Mouse (Mus musculus) midbrain, embryonic 12.5 days (tissue): ENCODE measurements around the gene Rgs6. TPM values are rescaled to one million over a fixed set of nuclear protein-coding genes. Genes with fewer than 3 reads are reported as not detected.

Source experiments
- ATAC-seq: fragments of 200-750 bp; cut with Nextera tagmentation; 2 replicates; pipeline ENCODE4 v1.8.0; 2017; ENCODE audit warnings: low read depth, moderate TSS enrichment, moderate library complexity; ENCODE audit not compliant: low FRiP score
- H3K27ac ChIP-seq: fragments of 300-500 bp; sonication (generic); replicated peaks from 2 replicates; pipeline ENCODE4 v1.5.1; 2016; ENCODE audit warnings: mild to moderate bottlenecking
- H3K27me3 ChIP-seq: fragments of 300-500 bp; sonication (generic); 2 replicates; pipeline ENCODE4 v1.6.1; 2016; ENCODE audit warnings: mild to moderate bottlenecking
- H3K36me3 ChIP-seq: fragments of 300-500 bp; sonication (generic); 2 replicates; pipeline ENCODE4 v1.6.1; 2016
- H3K4me1 ChIP-seq: fragments of 300-500 bp; sonication (generic); 2 replicates; pipeline ENCODE4 v1.6.1; 2016
- H3K4me2 ChIP-seq: fragments of 300-500 bp; sonication (generic); replicated peaks from 2 replicates; pipeline ENCODE4 v1.6.1; 2016; ENCODE audit warnings: mild to moderate bottlenecking, moderate library complexity
- H3K4me3 ChIP-seq: fragments of 300-500 bp; sonication (generic); 2 replicates; pipeline ENCODE4 v1.5.1; 2016; ENCODE audit warnings: mild to moderate bottlenecking
- H3K9ac ChIP-seq: fragments of 300-500 bp; sonication (generic); replicated peaks from 2 replicates; pipeline ENCODE4 v1.6.1; 2016; ENCODE audit warnings: mild to moderate bottlenecking, moderate library complexity
- H3K9me3 ChIP-seq: fragments of 300-500 bp; sonication (generic); 2 replicates; pipeline ENCODE4 v1.6.1; 2016; ENCODE audit warnings: mild to moderate bottlenecking
- WGBS: fragments of 180-500 bp; shearing (Covaris S2); methylation state at CpG from one replicate; pipeline ENCODE4 v1.1.7; 2016; 5-methylcytosine and 5-hydroxymethylcytosine counted together
- polyA plus RNA-seq: library from polyadenylated mRNA; unstranded; fragments of >200 nt; fragmentation: Nextera tagmentation; extraction: Ambion mirVana; gene quantifications from 2 replicates; pipeline ENCODE4 v1.2.1, GENCODE M21; 2016

The Rgs6 gene
- polyA plus RNA-seq, 1 experiment from 2014 or later, result 3.6 TPM

GRCm38 (mm10) chr12:83087555-83087954 lies 499.5 kb downstream of the Rgs6 start:
- WGBS, result 84% methylated on average over 7 of the region's 7 CpGs
- Histone ChIP-seq H3K4me1 (no peaks in the 10 kb centered on the region), H3K27me3 (no peaks in the 10 kb centered on the region), H3K4me3 (no peak overlapping the region), H3K9me3 (no peaks in the 10 kb centered on the region), H3K4me2 (no peak overlapping the region), H3K36me3 (no peaks in the 10 kb centered on the region), H3K9ac (no peak overlapping the region), H3K27ac (no peak overlapping the region)
- no peak for ATAC-seq

GRCm38 (mm10) chr12:83092001-83092400 lies 503.9 kb downstream of the Rgs6 start:
- no peaks in the 10 kb centered on the region for H3K36me3 ChIP-seq
- no peak for ATAC-seq
- WGBS, result 90% methylated on average over 7 of the region's 7 CpGs
- no peak overlapping the region for H3K9ac ChIP-seq
- no peak overlapping the region for H3K4me2 ChIP-seq
- H3K27me3 ChIP-seq, result no peaks in the 10 kb centered on the region
- H3K9me3 ChIP-seq, result no peaks in the 10 kb centered on the region
- H3K4me1 ChIP-seq, result no peaks in the 10 kb centered on the region
- no peak overlapping the region for H3K4me3 ChIP-seq
- H3K27ac ChIP-seq, result no peak overlapping the region

GRCm38 (mm10) chr12:83097787-83098186 lies 509.7 kb downstream of the Rgs6 start:
- no peak overlapping the region for H3K27ac ChIP-seq
- H3K9me3 ChIP-seq, result no peaks in the 10 kb centered on the region; the same call in 1 of the 2 replicates
- peaks cover 5% of the 10 kb centered on the region; the same call in 1 of the 2 replicates for H3K4me1 ChIP-seq
- no peaks in the 10 kb centered on the region for H3K27me3 ChIP-seq
- no peak overlapping the region for H3K4me3 ChIP-seq
- 80% methylated on average over 1 of the region's 1 CpGs for WGBS
- H3K9ac ChIP-seq, result no peak overlapping the region
- no peak overlapping the region for H3K4me2 ChIP-seq
- no peaks in the 10 kb centered on the region for H3K36me3 ChIP-seq
- no peak for ATAC-seq

DNA sequence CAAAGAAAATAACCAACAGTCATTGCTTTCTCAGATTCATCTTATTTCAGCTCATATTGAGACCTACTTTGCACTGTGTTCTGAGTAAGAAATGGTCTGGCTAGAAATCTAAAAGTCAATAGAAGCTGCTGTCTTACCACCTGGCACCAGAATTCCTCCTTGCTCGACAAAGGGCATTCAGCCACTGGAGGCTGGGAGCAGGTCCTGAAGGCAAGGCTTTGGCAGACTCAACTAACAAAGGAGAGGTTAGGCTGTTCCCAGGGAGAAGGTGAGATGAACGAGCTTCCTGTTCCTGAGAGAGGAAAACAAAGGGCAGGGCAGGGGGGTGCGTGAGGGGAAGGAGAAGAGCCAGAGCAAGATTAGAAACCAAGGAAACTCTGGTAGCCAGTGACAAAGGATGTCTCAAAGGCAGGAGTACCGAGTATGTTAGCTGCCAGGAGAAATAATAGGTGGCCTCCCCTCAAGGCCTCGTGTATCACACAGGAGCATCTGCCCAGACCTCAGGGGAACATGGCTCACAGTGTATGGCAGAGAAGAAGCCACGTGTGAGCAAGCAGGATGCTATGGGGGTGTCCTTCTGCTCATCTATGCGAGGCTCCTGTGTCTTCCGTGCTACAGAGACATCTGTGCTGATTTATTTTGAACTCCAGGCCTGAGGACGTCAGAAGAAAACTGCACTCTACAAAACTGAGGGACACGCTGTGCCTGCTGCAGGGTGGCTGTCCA lies 510.7 kb downstream of the Rgs6 start:
- Histone ChIP-seq H3K9ac (no peak overlapping the region), H3K27me3 (no peaks in the 10 kb centered on the region), H3K27ac (no peak overlapping the region), H3K4me3 (no peak overlapping the region), H3K4me2 (no peak overlapping the region), H3K9me3 (no peaks in the 10 kb centered on the region; the same call in 1 of the 2 replicates), H3K36me3 (no peaks in the 10 kb centered on the region), H3K4me1 (peaks cover 5% of the 10 kb centered on the region; the same call in 1 of the 2 replicates)
- no peak for ATAC-seq
- WGBS, result 54% methylated on average over 10 of the region's 10 CpGs

- H3K4me1 ChIP-seq, result peaks cover 5% of the 10 kb centered on the region; the same call in 1 of the 2 replicates
- H3K27me3 ChIP-seq, result no peaks in the 10 kb centered on the region
- H3K36me3 ChIP-seq, result no peaks in the 10 kb centered on the region
- 89% methylated on average over 2 of the region's 2 CpGs for WGBS
- no peaks in the 10 kb centered on the region; the same call in 1 of the 2 replicates for H3K9me3 ChIP-seq
- no peak overlapping the region for H3K9ac ChIP-seq
- H3K4me2 ChIP-seq, result no peak overlapping the region
- H3K4me3 ChIP-seq, result no peak overlapping the region
- no peak overlapping the region for H3K27ac ChIP-seq
- ATAC-seq, result no peak
Observed at GRCm38 (mm10) chr12:83099920-83100319, 511.8 kb downstream of the Rgs6 start.

GRCm38 (mm10) chr12:83100413-83100812 lies 512.3 kb downstream of the Rgs6 start:
- no peaks in the 10 kb centered on the region; the same call in 1 of the 2 replicates for H3K9me3 ChIP-seq
- no peaks in the 10 kb centered on the region for H3K36me3 ChIP-seq
- 63% methylated on average over 9 of the region's 9 CpGs for WGBS
- no peak overlapping the region for H3K27ac ChIP-seq
- no peak overlapping the region for H3K4me3 ChIP-seq
- no peak overlapping the region for H3K9ac ChIP-seq
- ATAC-seq, result no peak
- peaks cover 5% of the 10 kb centered on the region; the same call in 1 of the 2 replicates for H3K4me1 ChIP-seq
- no peaks in the 10 kb centered on the region for H3K27me3 ChIP-seq
- no peak overlapping the region for H3K4me2 ChIP-seq

DNA sequence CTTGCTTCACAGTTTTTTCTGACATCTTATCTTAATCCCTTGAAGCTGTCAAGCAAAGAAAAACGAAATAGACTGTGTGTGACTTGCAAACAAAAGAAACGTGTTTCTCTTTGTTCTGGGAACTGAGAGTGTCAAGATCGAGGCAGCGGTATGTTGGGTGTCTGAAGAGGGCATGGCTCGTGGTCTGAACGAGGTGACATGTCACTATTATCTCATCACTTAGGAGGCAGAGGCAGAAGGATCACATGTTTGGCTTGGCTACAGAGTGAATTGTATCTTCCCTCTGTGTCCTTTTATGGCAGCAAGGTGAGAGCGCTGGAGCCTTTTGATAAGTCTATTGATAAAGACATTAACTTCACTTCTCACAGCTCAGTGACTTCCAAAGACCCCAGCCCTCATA lies 512.8 kb downstream of the Rgs6 start:
- Histone ChIP-seq H3K36me3 (no peaks in the 10 kb centered on the region), H3K27me3 (no peaks in the 10 kb centered on the region), H3K4me2 (no peak overlapping the region), H3K9ac (no peak overlapping the region), H3K4me3 (no peak overlapping the region), H3K27ac (no peak overlapping the region), H3K9me3 (no peaks in the 10 kb centered on the region; the same call in 1 of the 2 replicates), H3K4me1 (peaks cover 5% of the 10 kb centered on the region; the same call in 1 of the 2 replicates)
- no peak for ATAC-seq
- 45% methylated on average over 7 of the region's 7 CpGs for WGBS

DNA sequence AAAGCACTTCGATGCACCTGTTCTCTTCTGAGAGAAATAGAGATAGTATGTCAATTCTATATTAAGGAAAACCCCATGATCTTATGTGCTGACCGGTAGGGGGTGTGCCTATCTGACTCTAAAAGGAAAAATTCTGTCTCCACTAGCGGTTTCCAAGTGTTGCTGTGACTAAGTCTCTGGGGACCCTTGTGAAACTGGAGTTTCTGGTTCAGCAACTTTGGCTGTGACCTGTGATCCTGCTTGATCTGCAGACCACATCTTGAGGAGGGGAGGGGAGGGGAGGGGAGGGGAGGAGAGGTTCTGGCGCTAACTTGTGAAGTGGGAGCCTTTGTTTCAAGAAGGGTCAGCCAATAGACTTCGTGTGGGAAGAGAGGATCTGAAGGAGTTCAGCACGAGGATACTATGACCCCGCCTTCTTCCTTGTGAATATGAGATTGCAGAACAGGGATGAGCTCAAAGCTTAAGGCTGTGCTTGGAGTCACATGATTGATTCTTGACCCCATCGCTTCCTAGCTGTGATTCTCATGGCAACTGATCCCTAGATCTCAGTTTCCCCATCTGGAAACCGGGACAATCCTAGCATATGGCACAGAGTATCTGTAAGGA lies 517.5 kb downstream of the Rgs6 start:
- Histone ChIP-seq H3K4me1 (0 out of 2 replicates have a peak, but pooled peaks cover 4% of the 10 kb centered on the region), H3K4me2 (no peak overlapping the region), H3K9ac (no peak overlapping the region), H3K4me3 (no peak overlapping the region), H3K27me3 (no peaks in the 10 kb centered on the region), H3K27ac (no peak overlapping the region), H3K36me3 (no peaks in the 10 kb centered on the region), H3K9me3 (no peaks in the 10 kb centered on the region)
- no peak for ATAC-seq
- WGBS, result 62% methylated on average over 9 of the region's 9 CpGs

DNA sequence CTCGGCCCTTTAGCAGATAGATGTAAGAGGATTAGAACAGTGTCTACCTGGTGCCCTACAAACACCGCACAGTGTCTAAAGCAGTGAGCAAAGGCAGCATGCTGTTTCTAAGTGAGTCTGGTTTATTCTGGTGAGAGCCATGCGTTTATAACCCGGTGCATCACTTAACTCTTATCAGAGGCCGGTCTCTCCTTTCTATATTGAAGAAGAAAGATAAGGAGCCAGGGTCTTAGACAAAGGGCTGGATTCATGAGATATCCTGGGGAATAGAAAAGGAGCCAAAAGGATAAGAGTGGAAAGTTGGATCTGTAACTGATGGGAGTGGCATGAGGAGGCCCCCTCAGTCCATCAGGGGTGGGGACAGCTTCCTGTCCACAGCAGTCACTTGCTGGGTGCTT lies 518.0 kb downstream of the Rgs6 start:
- Histone ChIP-seq H3K27me3 (no peaks in the 10 kb centered on the region), H3K4me1 (0 out of 2 replicates have a peak, but pooled peaks cover 4% of the 10 kb centered on the region), H3K4me2 (no peak overlapping the region), H3K4me3 (no peak overlapping the region), H3K9ac (no peak overlapping the region), H3K9me3 (no peaks in the 10 kb centered on the region), H3K36me3 (no peaks in the 10 kb centered on the region), H3K27ac (no peak overlapping the region)
- 87% methylated on average over 5 of the region's 5 CpGs for WGBS
- ATAC-seq, result no peak

GRCm38 (mm10) chr12:83109486-83109885 lies 521.4 kb downstream of the Rgs6 start:
- Histone ChIP-seq H3K4me3 (no peak overlapping the region), H3K9ac (no peak overlapping the region), H3K4me2 (no peak overlapping the region), H3K36me3 (no peaks in the 10 kb centered on the region), H3K27me3 (peaks cover 5% of the 10 kb centered on the region; the same call in 1 of the 2 replicates), H3K4me1 (0 out of 2 replicates have a peak, but pooled peaks cover 6% of the 10 kb centered on the region), H3K27ac (no peak overlapping the region), H3K9me3 (no peaks in the 10 kb centered on the region)
- no peak for ATAC-seq
- WGBS, result 90% methylated on average over 4 of the region's 4 CpGs

- H3K27ac ChIP-seq, result no peak overlapping the region
- no peak overlapping the region for H3K9ac ChIP-seq
- WGBS, result 64% methylated on average over 11 of the region's 11 CpGs
- no peak for ATAC-seq
- H3K9me3 ChIP-seq, result no peaks in the 10 kb centered on the region
- H3K36me3 ChIP-seq, result no peaks in the 10 kb centered on the region
- H3K27me3 ChIP-seq, result peaks cover 5% of the 10 kb centered on the region; the same call in 1 of the 2 replicates
- 0 out of 2 replicates have a peak, but pooled peaks cover 6% of the 10 kb centered on the region for H3K4me1 ChIP-seq
- H3K4me3 ChIP-seq, result no peak overlapping the region
- no peak overlapping the region for H3K4me2 ChIP-seq
Observed at GRCm38 (mm10) chr12:83109891-83110630, 522.0 kb downstream of the Rgs6 start.

GRCm38 (mm10) chr12:83110711-83111110 lies 522.6 kb downstream of the Rgs6 start:
- H3K9me3 ChIP-seq, result no peaks in the 10 kb centered on the region
- no peak overlapping the region for H3K9ac ChIP-seq
- 29% methylated on average over 3 of the region's 3 CpGs for WGBS
- no peak for ATAC-seq
- H3K27me3 ChIP-seq, result peaks cover 5% of the 10 kb centered on the region; the same call in 1 of the 2 replicates
- H3K27ac ChIP-seq, result no peak overlapping the region
- H3K36me3 ChIP-seq, result no peaks in the 10 kb centered on the region
- H3K4me3 ChIP-seq, result no peak overlapping the region
- 0 out of 2 replicates have a peak, but pooled peaks cover 6% of the 10 kb centered on the region for H3K4me1 ChIP-seq
- H3K4me2 ChIP-seq, result no peak overlapping the region
